Mouse (Mus musculus): ENCODE data around the gene Tmem110.
A peak's percentile ranks its signal among the peaks of the same experiment; 100 is the strongest.

Tmem110 gene

DNA sequence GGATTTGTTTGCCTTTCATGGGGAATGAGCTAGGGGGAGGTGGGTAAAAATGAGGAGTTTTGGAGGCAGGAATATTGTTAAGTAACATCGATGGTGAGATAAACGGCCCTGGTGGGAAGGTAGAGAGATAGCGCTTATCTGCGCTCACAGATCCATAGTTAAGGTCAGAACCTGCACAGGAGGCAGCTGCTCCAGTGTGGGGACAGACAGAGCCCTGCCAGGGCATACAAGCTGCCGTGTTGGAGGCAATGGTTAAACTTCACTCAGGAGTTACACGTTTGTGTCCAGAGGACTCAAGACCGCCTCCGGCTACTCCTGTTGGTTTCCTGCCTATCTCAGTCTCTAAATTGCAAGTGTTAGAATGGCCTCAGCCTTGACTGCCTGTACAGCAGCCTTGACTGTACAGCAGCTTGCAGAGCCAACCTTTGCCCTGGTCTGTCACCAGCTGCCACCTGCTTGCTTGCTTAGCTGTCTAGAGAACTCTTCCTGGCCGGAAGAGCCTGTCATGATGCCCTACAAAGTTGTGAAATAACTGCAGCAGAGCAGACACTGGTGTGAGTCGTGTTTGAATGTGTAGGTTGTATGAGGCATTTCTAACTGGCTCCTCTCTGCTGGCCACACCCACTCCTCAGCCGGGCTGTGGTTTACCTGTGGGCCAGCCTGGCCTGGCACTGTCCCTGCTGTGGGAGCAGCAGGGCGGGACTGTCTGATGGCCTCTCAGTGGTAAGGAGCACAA is 49.9 kb downstream of the Tmem110 start:
- Histone ChIP-seq H3K36me3 (ENCODE audit: control insufficient read depth, insufficient read depth, low read length, poor library complexity, severe bottlenecking) (peaks cover 3% of the 10 kb centered on the region; the same call in 1 of the 2 replicates), H3K27me3 (ENCODE audit: control insufficient read depth, insufficient read depth, low read length, poor library complexity, severe bottlenecking) (no peaks in the 10 kb centered on the region)
- DNase-seq (ENCODE audit: low read depth, low spot score), result no peak

DNA sequence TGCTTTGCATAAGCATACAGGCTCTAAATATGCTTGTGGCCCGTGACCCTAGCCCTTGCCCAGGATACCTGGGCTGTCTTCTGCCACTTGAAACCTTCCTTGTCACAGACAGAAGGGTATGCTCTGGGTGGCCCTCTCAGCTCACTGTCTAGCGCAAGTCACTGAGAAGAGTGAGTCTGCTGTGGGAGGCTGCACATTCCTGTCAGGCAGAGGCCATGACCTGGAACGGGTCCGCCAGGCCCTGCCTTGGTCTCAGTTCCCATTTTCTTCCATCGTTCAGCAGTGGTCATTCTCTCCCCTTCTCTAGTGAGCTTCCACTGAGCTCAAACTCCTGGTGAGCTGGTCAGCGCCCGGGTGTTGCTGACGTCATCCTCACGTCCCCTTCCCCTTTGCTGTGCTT is 50.6 kb downstream of the Tmem110 start:
- Histone ChIP-seq H3K27me3 (ENCODE audit: control insufficient read depth, insufficient read depth, low read length, poor library complexity, severe bottlenecking) (no peaks in the 10 kb centered on the region), H3K36me3 (ENCODE audit: control insufficient read depth, insufficient read depth, low read length, poor library complexity, severe bottlenecking) (peaks cover 3% of the 10 kb centered on the region; the same call in 1 of the 2 replicates)
- DNase-seq (ENCODE audit: low read depth, low spot score), result no peak

DNA sequence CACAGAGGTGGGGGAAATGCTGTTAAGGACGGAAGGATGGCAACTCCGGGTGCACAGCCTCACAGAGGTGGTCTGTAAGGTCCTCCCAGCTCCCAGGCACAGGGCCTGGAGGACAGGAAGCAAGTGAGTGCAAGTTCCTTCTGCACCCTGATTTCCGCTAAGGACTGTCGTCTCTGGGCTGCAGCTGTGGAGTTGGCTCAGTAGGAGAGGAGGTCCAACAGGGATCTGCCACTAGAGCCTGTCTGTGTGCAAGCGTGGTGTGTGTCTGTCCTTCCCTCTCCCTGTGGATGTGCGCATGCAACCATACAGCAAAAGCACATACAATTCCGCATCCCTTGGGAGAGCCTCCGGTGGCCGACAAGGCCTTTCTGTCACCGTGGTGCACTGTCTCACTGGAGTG is 51.1 kb downstream of the Tmem110 start:
- Histone ChIP-seq H3K27me3 (ENCODE audit: control insufficient read depth, insufficient read depth, low read length, poor library complexity, severe bottlenecking) (no peaks in the 10 kb centered on the region), H3K36me3 (ENCODE audit: control insufficient read depth, insufficient read depth, low read length, poor library complexity, severe bottlenecking) (0 out of 2 replicates have a peak, but pooled peaks cover 3% of the 10 kb centered on the region)
- DNase-seq (ENCODE audit: low read depth, low spot score), result no peak

DNA sequence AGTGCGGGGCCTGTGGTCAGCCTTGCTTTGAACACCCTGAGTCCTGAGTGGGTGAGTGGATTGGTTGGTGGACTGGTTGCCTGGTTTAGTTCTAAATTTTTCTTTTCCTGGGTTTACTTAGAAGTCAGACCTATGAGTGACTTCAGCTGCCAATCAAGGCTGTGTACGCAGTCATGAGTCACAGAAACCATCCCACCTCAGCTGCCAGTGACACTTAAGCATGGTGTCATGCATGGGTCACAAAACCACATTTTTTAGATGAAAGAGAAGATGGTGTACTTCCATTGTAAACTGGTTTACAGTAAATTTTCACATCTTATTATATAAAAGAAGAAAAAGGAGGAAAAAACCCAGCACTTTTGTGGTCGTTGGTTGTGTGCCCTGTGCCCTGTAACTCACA is 52.4 kb downstream of the Tmem110 start:
- no peaks in the 10 kb centered on the region for H3K27me3 ChIP-seq (ENCODE audit: control insufficient read depth, insufficient read depth, low read length, poor library complexity, severe bottlenecking)
- 0 out of 2 replicates have a peak, but pooled peaks cover 3% of the 10 kb centered on the region for H3K36me3 ChIP-seq (ENCODE audit: control insufficient read depth, insufficient read depth, low read length, poor library complexity, severe bottlenecking)
- DNase-seq (ENCODE audit: low read depth, low spot score), result no peak

DNA sequence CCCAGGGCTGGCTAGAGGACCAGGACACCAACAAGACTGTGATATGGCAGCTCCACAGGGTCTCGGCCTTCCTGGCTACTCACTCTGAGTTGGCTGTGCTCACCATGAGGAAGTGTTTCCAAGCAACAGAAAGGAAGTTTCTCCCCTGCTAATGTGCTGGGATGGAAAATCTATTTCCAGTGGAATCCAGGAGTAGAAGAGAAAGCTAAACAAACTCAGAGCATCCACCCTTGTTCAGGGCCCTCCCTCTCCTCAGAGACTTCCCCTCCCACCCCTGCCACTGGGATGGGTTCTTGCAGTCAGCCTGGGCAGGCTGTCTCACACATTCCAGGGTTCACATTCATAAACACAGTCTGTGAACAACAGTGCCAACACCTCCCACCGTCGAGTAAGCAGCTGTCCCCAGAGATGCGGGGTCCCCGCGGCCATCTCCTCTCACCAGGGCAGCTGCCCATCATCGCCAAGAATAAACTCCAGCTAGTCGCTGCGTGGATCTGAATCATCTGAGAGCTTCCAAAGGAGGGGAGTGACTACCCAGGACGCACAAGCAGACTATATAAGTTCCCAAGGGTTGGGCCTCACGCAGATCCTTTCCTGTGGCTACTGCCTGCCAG is 53.7 kb downstream of the Tmem110 start, which contains the start of gene Mustn1:
Mustn1 (plus strand) TSS at position 243 of the 614 bp plus-strand sequence.
- Histone ChIP-seq H3K36me3 (ENCODE audit: control insufficient read depth, insufficient read depth, low read length, poor library complexity, severe bottlenecking) (0 out of 2 replicates have a peak, but pooled peaks cover 1% of the 10 kb centered on the region), H3K27me3 (ENCODE audit: control insufficient read depth, insufficient read depth, low read length, poor library complexity, severe bottlenecking) (no peaks in the 10 kb centered on the region)
- DNase-seq (ENCODE audit: low read depth, low spot score), result no peak

DNA sequence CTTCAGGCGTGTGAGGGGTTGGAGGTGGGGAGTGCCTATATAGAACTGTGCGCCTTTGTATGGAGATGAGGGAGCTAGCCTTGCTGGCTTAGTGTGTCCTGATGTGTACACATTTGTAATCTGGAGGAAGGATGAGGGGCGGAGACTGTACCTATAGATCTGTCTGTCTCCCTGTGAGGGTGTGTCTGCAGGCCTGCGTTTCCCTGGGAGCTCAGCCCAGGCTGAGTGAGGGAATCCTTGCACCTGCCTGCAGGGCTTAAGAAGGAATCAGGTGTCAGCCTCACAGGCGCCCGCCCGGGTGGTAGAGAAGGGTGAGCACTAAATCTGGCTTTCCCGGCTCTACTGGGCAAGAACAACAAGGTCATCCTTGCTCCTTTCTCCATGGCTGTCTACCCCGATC is 54.4 kb downstream of the Tmem110 start:
- H3K36me3 ChIP-seq (ENCODE audit: control insufficient read depth, insufficient read depth, low read length, poor library complexity, severe bottlenecking), result no peaks in the 10 kb centered on the region
- H3K27me3 ChIP-seq (ENCODE audit: control insufficient read depth, insufficient read depth, low read length, poor library complexity, severe bottlenecking), result no peaks in the 10 kb centered on the region
- DNase-seq (ENCODE audit: low read depth, low spot score), result no peak

DNA sequence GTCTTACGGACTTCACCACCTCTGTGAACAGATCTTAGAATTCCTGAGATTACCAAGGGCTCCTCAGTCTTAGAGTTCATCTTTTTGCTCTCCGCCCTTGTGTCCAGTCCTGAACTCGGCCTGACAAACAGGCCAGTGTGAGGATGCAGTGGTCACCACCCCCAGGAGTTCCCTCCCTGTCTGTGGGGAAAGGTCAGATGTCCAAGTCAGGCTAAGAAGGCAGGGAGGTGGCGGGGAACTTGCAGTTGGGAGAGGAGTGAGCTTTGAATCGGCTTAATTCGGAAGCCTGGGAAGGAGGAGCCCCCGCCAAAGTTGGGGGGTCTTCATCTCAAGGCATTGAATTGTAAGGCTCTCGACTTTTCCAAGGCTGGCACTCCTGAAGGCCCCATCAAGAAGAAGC is 54.9 kb downstream of the Tmem110 start:
- no peak for DNase-seq (ENCODE audit: low read depth, low spot score)
- no peaks in the 10 kb centered on the region for H3K27me3 ChIP-seq (ENCODE audit: control insufficient read depth, insufficient read depth, low read length, poor library complexity, severe bottlenecking)
- no peaks in the 10 kb centered on the region for H3K36me3 ChIP-seq (ENCODE audit: control insufficient read depth, insufficient read depth, low read length, poor library complexity, severe bottlenecking)

DNA sequence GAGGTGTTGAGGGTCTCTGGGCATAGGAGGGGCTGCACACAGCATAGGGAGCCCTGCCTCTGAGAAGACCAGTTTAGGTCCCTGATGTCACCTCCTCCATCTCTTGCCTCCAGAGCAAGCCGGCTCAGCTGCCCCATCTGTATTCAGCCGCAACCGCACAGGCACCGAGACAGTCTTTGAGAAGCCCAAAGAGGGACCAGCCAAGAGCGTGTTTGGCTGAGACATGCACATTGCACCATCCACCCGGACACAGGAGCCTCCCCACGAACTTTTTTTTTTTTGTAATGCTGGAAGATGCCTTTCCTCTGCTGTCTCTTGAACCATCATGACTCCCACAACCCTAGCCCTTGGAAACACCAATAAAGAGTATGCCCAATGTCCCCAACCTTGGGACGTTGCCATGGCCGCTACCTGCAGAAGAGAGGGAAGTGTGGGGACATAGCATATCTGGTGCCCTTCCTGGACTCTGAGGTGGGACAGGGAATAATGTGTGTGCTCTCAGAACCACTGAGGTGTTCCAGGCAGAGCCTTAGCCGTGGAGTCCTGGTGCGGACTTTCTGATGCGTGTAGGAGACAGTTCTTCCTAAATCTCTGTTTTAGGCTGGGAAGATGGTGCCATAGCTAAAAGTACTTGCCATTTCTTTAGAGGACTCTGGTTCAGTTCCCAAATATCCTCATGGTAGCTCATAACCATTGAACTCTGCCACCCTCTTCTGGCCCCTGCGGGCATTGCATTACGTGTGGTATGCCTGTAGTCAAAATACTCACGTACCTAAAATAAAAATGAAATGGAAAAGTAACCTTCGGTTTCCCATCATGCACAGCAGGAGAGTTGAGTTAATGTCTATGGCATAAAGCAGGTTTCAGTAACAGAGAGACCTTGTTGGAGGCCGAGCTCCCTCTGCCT is 55.7 kb downstream of the Tmem110 start:
- Histone ChIP-seq H3K36me3 (ENCODE audit: control insufficient read depth, insufficient read depth, low read length, poor library complexity, severe bottlenecking) (no peaks in the 10 kb centered on the region), H3K27me3 (ENCODE audit: control insufficient read depth, insufficient read depth, low read length, poor library complexity, severe bottlenecking) (no peaks in the 10 kb centered on the region)
- peak; percentile 39 for DNase-seq (ENCODE audit: low read depth, low spot score)

DNA sequence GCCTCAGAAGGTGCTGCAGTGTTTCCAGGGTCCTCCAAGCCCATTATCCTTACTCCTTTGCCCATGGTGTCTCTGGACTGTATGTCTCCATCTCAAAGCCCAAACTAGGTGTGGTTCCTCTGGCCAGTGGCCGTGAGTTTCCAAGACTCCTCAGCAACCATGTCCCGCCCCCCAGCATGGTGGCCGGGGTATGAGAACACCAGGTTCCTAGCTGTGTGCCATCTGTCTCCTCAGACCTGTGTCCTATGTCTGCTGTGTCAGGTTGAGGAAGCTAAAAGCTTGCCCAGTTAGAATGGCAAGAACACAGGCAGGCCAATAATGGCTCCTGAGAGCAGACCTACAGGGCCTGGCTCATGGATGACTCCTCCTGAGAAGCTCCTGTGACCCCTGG is 56.3 kb downstream of the Tmem110 start:
- no peak for DNase-seq (ENCODE audit: low read depth, low spot score)
- no peaks in the 10 kb centered on the region for H3K27me3 ChIP-seq (ENCODE audit: control insufficient read depth, insufficient read depth, low read length, poor library complexity, severe bottlenecking)
- H3K36me3 ChIP-seq (ENCODE audit: control insufficient read depth, insufficient read depth, low read length, poor library complexity, severe bottlenecking), result no peaks in the 10 kb centered on the region

DNA sequence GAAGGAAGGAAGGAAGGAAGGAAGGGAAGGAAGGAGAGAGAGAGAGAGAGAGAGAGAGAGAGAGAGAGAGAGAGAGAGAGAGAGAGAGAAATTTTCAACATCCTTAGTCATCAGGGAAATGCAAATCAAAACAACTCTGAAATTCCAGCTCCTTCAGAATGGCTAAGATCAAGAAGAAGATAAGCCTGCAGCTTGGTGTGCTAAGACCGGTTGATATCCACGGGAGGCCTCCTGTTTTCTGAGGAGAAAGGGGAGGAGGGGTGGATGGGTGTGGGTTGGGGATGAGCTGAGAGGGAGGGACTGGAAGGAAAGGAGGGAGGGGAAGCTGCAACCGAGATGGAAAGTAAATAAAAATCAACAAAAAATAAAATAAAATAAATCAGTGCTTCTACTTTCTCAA is 59.9 kb downstream of the Tmem110 start:
- H3K27me3 ChIP-seq (ENCODE audit: control insufficient read depth, insufficient read depth, low read length, poor library complexity, severe bottlenecking), result no peaks in the 10 kb centered on the region
- H3K36me3 ChIP-seq (ENCODE audit: control insufficient read depth, insufficient read depth, low read length, poor library complexity, severe bottlenecking), result no peaks in the 10 kb centered on the region
- no peak for DNase-seq (ENCODE audit: low read depth, low spot score)

DNA sequence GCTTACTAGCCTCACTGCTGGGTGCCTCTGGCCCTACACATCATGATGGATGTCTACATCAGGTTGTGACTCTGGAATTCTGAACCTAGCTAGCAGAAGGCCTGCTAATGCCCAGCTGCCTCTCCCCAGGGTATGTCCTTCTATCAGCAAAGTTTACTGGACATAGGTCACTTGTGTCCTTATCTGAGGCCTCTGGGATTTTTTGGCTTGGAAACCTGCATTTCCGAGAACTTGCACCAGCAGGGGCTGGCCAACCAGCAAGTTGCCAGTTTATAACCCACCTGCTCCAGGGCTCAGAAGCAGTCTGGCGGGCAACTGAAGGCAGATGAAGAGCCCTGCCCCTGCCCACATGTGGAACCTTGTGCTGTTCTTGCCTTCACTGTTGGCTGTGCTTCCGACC is 60.8 kb downstream of the Tmem110 start, which contains the start of gene Itih4:
Itih4 (plus strand) TSS at position 273 of the 400 bp plus-strand sequence.
- H3K27me3 ChIP-seq (ENCODE audit: control insufficient read depth, insufficient read depth, low read length, poor library complexity, severe bottlenecking), result no peaks in the 10 kb centered on the region
- no peak for DNase-seq (ENCODE audit: low read depth, low spot score)
- H3K36me3 ChIP-seq (ENCODE audit: control insufficient read depth, insufficient read depth, low read length, poor library complexity, severe bottlenecking), result no peaks in the 10 kb centered on the region

DNA sequence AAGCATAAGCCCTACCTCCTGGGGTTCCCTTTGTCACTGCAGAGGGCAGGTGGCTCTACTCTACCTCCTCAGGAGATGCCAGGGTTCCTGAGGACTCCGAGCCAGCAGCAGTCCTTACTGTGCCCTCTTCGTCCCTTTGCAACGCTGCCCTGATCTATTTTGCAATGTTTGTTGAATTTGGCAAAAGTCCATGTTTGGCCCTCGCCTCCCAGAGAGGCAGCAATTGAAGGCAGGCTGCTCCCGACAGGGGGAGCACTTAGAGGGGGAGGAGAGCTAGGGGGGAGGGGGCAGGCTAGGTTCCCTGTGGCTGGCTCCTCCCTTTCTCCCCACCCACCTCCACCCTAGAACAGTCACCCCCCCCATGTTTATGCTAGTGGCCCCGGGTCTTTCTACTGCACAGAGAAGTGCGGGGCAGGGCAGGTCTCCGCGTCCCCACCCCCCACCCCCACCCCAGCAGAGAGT is 62.9 kb downstream of the Tmem110 start:
- Histone ChIP-seq H3K36me3 (ENCODE audit: control insufficient read depth, insufficient read depth, low read length, poor library complexity, severe bottlenecking) (no peaks in the 10 kb centered on the region), H3K27me3 (ENCODE audit: control insufficient read depth, insufficient read depth, low read length, poor library complexity, severe bottlenecking) (no peaks in the 10 kb centered on the region)
- DNase-seq (ENCODE audit: low read depth, low spot score), result peak; percentile 7

DNA sequence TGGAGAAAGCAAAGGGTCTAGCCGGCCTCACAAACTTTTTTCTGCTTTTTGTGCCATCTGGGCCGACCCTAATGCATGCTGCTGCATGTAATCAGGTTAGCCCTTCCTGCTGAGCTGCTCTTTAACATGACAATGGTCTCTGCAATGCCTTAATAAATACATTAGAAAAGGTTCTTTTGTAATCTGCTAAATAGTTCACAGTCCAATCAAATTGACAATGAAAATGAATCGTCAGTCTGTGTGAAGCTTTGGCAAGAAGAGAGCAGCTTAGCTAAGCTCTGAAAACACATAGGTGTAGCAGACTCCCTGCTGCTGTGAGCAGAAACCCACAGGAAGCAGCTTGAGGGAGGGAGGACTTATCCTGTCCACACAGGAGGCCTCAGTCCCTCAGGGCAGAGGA is 74.6 kb downstream of the Tmem110 start:
- H3K27me3 ChIP-seq (ENCODE audit: control insufficient read depth, insufficient read depth, low read length, poor library complexity, severe bottlenecking), result no peaks in the 10 kb centered on the region
- no peaks in the 10 kb centered on the region for H3K36me3 ChIP-seq (ENCODE audit: control insufficient read depth, insufficient read depth, low read length, poor library complexity, severe bottlenecking)
- DNase-seq (ENCODE audit: low read depth, low spot score), result no peak

DNA sequence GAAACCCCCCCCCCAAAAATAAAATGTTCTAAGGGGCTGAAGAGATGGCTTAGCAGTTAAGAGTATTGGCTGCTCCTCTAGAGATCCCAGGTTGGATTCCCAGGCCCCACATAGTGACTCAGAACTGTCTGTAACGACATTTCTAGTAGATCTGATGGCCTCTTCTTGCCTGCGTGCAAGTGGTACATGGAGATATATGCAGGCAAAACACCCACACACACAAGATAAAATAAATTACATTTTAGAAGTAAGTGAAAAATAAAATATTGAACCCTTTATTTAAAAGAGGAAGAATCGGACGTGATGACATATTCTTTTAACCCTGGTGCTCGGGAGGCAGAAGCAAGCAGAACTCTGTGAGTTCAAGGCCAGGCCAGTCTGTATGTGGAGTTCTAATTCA is 77.2 kb downstream of the Tmem110 start:
- H3K27me3 ChIP-seq (ENCODE audit: control insufficient read depth, insufficient read depth, low read length, poor library complexity, severe bottlenecking), result no peaks in the 10 kb centered on the region
- H3K36me3 ChIP-seq (ENCODE audit: control insufficient read depth, insufficient read depth, low read length, poor library complexity, severe bottlenecking), result no peaks in the 10 kb centered on the region
- DNase-seq (ENCODE audit: low read depth, low spot score), result no peak

DNA sequence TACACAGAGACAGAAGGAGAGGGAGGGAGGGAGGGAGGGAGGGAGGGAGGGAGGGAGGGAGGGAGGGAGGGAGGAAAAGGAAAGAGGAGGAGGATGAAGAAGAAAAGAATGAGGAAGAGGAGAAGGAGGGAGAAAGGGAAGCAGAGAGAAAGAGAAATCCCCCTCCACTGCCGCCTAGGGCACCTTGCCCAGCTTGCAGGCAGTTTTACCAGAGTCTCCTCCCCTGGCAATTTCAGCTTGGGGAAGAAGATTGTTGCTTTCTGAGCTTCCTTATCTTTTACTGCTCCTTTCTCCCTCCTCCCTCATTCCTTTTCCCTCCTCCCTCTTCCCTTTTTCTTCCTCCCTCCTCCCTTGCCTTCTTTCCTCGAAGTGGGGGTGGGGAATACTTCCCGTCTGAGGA is 77.6 kb downstream of the Tmem110 start:
- no peak for DNase-seq (ENCODE audit: low read depth, low spot score)
- Histone ChIP-seq H3K36me3 (ENCODE audit: control insufficient read depth, insufficient read depth, low read length, poor library complexity, severe bottlenecking) (no peaks in the 10 kb centered on the region), H3K27me3 (ENCODE audit: control insufficient read depth, insufficient read depth, low read length, poor library complexity, severe bottlenecking) (no peaks in the 10 kb centered on the region)
